Mouse (Mus musculus) layer of hippocampus, adult 9-11 months (tissue): ENCODE measurements around the gene Ccdc69.
"Not testable (repeated sequence)": the region's sequence is repeated elsewhere in the genome, so short reads cannot be mapped to it uniquely, and the experiment has no call there.

Source experiments
- DNase-seq: peaks from one replicate; pipeline ENCODE4 v3.0.0; 2022

The Ccdc69 gene

DNA sequence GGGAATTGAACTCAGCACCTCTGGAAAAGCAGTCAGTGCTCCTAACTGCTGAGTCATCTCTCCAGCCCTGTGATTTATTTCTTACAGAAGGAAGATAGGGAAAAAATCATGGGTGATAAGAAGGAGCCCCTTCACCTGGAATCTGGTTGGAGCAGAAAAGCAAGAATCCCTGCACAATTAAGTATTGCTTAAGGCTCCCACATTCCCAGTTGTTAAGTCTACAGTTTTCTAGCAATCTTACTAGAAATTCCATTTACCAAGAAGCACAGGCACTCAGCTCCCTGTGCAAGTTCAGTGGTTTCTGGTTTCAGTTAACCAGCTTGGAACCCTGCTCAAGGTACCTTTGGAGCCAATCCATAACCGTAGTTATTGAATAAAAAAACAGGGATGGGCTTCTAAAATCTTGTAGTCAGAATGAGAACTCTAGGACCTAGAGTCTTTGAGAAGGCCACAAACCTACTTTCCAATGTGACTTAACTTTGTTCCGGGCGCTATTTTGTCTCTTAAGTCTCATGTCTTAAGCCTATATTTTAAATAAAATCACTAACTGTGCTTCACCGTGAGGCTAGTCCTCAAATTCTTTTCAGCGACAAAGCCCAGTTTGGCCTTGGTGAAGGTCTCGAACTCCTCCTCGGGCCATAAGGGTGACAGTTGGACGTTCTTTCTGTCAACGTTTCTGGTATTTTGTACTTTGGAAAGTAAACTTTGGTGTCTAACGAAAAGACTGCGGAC is 19.0 kb upstream of the Ccdc69 start:
- DNase-seq, result no peak

DNA sequence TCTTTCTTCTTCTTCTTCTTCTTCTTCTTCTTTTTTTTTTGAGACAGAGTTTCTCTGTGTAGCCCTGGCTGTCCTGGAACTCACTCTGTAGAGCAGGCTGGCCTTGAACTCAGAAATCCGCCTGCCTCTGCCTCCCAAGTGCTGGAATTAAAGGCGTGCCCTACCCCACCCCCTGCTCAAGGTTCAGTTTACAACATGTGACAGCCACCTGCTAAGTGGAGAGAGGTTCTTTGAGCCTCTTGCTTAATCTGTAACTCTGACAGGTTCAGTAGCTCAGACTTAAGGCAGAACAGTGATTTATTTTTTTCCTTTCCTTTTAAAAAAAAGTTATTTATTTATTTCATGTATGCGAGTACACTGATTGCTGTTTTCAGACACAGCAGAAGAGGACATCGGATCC is 18.4 kb upstream of the Ccdc69 start:
- DNase-seq, result not testable (repeated sequence)

DNA sequence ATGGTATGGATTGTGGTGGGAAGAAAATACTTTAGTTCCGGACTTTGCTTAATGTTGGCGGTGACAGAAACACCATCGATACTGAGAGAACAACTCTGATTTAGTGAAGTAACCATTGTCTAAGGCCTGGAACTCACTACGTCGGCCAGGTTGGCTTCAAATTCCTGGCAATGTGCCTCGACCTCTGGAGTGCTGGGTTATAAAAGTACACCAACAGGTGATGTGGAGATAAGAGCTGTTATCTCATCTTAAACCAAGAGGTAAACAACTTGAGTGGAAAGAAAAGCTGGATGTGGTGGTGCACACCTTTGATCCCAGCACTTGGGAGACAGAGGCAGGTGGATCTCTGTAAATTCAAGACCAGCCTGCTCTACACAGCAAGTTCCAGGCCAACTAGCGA is 15.2 kb upstream of the Ccdc69 start:
- no peak for DNase-seq

DNA sequence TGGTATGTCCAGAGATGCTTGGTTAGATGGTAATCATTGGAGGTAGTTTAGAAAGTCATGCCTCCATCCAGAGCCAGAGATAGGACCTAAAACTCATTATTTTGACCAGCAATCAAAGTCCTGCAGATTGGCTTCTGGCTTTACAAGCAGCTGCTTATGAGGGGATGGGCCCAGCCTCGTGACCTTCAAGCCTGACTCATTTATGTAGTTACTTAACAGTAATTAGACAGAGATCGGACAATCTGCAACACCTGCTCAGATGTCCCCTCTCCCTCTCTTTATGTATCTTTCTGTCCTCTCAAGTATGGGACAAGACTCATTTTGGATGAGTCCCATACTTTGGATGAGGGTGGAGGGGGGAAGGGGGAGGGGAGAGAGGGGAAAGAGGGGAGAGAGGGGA is 12.0 kb upstream of the Ccdc69 start:
- no peak for DNase-seq

DNA sequence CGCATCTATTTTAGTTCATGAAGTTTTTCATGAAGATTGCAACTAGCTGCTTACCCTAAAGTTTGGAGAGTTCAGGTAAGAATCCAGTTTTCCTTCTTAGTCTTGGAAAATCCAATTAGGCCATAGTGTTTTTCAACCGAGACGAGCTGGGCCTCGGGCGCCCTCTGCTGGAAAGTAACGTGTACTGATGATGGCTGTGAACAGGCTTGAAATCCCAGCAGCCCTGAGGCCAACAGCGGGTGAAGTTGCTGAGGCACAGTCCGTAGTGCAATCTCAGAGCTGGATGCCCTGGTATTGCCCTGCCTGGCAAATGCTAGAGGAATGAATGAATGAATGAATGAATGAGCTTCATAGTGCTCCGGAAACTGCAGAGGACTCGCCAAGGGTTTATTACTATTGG is 9.1 kb upstream of the Ccdc69 start:
- DNase-seq, result no peak

DNA sequence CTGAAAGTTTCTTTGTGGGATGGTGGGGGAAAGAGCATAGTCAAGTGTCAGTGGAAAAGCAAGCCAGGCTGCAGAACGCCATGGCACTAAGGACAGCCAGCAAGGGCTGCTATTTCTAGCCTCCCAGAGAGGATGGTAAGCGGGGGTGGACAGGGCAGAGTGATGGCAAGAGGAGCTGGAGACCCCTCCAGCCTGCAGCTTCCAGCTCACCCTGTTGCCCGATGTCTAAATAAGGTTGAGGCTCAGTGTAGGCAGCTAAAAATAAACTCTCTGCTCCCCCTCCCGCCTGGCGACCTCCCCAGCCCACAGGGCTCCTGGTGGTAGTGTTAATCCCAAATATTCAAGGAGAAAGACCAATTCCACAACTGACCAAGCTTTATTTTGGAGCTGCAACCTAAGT is 7.5 kb upstream of the Ccdc69 start:
- no peak for DNase-seq

DNA sequence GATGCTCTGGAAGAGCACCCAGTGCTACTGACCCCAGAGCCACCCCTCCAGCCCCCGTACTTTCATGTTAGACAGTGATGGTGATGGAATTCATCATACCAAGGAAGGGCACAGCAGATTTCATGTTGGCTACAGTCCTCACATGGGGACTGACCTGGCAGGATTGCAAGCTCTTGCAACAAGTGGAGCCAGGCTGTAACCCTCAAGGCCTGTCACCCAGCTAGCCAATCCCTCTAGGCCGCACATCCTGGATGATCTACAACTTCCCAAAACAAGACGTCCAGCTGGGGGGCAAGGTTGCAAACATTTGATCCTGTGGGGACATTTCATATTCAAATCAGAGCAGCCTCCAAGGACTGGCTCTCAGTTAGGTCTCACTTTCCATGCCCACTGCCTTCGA is 6.7 kb upstream of the Ccdc69 start:
- DNase-seq, result no peak

DNA sequence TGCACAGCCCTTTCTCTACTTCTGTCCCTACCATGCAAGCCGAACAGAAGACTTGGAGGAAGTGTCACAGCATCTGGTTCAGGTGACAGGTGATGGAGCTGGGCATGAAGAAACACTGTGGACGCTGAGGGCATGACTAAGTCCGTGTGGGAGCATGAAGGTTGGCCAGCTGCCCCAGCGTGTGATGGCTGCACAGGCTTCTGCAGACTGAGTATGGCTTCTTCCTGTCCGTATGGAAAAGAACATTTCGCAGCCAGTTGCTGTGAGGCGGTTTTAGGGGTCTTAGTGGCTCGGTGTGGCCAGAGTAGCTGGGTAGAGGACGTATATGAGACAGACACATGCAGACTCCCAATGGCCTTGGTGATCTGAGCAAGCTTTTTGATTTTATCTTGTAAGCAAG is 3.3 kb upstream of the Ccdc69 start:
- DNase-seq, result no peak

DNA sequence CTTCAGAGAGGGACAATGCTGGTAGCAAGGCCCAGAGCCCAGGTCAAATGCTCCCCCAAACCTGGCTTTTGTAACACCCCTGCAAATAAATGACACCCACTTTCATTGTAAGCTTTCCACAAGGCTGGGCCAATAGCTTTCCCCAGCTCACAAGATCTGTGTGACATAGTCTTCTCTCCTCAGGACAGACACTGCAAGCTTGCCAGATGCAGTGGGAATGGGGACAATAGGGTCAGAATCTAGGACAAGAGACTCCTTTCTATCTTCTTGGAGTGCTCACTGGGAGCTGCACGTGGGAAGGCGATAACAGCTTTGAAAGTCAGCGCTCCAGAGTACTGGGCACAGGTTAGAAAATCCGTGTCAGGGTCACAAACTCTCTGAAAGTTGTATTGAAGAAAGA is 1.2 kb upstream of the Ccdc69 start:
- DNase-seq, result no peak

DNA sequence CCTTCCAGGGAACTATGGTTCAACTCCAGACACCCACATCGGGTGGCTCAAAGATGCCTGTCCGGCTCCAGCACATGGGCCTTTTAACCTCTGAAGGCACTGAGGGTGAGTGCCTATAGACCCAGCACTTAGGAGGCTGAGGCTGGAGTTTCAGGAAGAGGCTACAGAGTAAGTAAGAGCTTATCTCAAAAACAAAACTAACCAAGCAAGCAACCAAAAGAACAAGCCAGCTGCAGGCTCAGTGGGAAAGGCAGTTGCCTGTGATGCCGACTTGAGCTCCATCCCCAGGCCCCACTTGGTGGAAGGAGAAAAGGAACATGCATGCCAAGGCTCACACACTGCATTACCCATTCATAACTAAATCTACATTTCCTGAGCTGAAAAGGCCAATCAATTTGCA is 571 bp upstream of the Ccdc69 start:
- no peak for DNase-seq

DNA sequence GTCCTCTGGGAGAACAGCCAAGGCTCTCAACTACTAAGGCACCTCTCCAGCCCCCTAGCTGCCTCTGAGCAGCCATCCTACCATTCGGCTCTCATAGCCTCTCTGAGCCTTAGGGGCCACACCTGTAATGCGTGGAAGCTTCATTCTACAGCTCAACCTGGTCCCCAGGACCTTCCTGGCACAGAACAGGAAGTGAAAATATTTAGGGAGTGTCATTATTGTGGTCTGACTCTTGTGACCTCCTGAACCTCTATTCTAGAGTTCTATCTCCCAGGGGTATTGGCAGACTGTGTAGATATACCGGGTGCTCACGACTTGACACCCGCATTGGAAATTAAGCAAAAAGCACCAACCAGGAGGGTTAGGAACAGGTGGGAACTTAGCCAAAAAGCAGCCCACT is 1.7 kb downstream of the Ccdc69 start:
- DNase-seq, result no peak

DNA sequence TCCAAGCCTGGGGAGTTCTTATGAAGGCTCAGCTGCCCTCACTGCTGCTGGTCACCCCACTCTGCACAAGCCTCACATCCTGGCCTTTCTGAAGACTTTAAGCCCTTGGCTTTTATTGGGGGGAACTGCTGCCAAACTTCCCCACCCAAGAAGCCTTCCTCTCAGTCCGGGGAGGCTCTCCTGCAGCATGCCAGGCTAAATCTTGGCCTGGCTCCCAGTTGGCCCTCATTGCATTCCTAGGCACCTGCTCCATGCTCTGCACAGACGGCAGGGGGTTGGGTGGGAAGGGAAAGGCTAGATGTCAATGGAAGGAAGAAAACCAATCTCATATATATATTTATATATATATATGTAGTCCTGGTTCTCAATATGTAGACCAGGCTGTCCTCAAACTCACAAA is 2.3 kb downstream of the Ccdc69 start:
- DNase-seq, result no peak

DNA sequence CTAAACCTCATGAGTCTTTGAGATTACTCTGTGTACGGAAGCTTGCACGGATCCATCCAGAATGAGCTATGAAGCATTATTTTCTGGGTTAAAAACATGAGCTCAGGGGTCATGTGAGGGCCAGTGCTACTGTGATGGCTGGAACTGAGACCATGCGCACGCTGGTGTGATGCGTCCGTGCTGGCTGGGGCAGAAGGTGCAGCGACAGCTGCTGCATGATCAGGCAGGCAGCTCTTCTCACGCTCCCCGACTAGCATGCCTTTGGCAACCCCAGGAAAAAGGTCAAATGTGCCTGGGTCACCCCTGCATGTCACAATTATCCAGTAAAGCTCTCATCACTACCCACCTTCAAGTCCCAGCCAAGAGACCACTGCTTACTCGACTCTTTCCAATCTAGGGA is 4.7 kb downstream of the Ccdc69 start:
- no peak for DNase-seq

DNA sequence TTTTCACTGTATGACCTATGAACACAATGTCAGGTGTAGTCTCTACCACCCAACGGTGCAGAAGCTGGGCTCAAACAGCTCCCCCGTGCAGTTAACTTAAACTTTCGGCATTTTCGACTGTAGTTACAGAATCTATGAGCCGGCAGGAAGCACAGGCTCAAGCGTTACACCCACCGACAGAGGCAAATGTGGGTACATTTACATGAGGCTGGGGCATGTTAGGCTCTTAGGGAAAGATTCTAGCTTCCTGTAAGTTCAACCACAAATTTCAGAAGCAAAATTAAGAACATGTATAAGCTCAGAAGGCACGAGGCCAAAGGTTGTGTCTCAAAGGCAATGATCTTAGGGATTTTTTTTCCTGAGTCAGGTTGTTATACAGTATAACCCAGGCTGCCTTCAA is 5.5 kb downstream of the Ccdc69 start:
- DNase-seq, result no peak

DNA sequence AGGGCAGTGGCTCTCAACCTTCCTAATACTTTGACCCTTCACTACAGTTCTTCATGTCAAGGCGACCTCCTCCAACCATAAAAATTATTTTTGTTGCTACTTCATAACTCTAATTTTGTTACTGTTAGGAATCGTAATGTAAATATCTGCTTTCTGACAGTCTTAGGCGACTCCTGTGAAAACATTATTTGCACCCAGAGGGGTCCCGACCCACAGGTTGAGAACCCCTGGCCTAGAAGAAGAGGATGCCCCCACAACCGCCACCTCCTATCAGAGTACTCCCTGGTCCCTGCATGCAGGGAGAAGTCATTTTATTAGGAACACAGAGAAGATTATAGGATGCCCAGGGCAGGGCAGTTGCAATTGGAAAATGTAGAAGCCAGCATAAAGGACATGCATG is 6.6 kb downstream of the Ccdc69 start:
- DNase-seq, result no peak

DNA sequence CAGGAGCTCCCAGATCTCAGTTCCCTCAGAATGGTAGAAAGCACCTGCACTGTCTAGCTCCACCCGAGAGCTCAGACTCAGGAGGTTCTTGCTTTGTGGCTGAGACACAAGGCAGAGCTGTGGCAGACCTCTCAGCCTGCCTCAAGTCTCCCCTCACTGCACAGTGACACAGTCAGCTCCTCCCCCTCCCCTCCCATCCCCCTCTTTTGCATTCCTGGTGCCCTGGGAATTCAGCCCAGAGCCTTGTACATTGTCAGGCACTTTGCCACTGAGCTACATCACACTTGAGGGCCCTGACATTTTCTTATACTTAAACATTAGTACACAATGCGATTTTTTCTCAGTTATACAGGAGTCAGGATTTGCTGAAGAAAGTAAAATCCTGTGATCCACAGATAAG is 8.9 kb downstream of the Ccdc69 start:
- DNase-seq, result no peak

DNA sequence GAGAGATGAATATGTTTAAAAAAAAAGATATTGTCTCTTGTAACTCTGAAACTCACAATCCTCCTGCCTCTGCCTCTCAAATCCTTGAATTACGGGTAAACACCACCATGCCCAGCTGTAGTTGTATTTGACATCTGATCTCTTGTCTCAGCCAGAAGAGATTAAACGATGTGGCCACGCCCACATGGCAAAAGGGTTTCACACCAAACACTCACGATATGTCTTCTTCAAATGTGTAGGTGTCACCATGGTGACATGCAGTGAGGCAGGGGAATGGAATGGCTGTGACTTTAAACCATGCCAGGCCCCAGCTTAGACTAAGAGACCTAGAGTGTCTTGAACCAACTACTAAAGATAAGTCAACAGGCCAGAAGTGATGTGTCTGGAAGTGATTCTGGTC is 11.0 kb downstream of the Ccdc69 start:
- DNase-seq, result no peak

DNA sequence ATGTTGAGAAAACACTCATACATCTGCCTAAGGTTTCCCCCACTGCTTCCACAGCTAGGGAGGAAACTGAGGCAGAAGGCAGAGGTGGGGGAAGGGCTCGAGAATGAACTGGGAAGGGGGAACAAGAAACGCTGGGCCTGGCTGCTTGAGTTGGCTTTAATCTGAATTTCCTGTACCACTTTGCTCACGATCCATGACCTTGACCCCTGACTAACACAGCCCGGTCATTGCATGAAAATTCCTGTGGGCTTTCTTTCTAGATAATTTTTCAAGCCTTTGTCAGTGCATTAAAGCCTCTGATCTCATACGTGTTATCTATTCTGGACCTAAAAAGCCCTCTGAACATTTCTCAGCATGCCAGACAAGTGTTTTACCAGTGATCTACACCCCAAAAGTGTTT is 15.1 kb downstream of the Ccdc69 start:
- no peak for DNase-seq

DNA sequence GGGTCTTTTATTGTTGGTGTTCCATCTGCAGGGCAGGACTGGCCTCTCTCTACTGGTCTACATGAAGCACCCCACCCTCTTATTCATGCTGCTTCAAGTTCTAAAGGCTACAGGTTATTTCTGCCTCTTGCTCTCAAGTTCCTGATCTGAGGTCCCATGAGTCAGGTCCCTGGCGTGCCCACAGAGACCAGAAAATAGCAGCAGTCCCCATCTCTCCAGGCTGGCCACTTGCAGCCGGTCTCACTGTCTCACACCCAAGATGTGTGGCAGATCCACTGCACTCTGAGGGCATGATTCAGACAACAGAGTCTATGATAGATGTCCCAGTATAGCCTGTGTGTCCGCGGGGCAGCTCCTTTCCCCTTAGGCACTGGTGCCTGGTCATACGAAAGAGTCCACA is 17.1 kb downstream of the Ccdc69 start:
- no peak for DNase-seq

DNA sequence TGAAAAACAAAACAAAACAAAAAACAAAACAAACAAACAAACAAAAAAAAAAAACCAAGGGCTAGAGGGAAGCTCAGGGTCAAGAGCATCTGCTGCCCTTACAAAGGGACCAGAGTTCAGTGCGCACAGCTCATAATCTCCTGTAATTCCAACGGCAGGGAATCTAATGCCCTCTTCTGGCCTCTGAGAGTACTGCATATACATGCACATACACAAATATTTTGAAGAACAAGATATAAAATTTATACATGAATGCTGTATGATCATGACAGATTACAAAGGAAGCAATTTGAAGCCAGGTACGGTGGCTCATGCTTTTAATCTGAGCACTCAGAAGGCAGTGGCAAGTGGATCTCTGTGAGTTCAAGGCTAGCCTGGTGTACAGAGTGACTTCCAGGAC is 20.4 kb downstream of the Ccdc69 start:
- no peak for DNase-seq

DNA sequence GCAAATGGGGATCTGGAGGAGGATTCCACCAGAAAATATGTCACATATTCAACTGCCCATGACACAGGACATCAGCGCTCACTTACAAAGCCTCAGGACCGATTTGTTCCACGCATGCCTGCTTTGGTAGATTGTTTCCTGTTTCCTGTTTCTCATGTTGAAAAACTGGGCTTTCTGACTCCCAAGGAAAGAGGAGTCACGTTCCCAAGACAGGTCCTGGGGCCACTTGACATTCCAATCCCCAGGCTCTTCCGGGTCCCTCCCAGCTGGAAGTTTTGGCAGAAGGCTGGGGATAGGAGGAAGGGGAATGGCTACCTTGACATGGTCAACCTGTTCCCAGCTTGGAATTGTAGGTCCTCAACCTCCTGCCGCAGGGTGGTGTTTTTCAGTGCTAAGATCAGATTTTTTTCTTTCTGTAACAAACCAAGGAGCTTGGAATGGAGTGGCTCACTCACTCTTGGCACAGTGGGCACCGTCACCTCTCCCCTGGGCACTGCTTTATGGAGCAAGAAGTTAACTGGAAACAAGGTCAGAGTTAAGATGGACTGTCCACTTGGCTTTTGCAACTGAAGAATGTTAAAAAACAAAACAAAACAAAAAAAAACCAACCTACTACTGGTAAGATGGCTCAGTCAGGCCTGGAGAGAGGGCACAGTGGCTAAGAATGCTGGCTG is 27.0 kb downstream of the Ccdc69 start:
- DNase-seq, result no peak

DNA sequence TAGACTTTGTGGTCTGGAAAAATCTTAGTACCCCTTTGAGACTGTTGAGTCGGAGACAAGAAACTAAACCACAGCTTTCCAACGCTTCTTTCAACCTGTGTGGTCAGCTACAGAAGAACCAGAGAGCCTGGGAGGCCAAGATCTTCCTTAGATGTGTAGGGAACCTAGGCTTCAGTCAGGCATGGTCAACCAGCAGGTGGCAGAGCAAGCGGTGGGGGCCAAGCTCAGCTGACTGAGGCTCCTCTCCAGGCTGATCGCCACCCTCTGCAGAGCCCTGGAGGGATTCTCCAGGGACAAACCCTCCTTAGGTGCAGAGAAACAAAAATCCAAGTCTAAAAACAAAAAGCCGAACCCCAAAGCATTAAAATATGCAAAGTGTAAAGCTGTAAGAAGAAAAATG is 31.3 kb downstream of the Ccdc69 start:
- DNase-seq, result no peak

DNA sequence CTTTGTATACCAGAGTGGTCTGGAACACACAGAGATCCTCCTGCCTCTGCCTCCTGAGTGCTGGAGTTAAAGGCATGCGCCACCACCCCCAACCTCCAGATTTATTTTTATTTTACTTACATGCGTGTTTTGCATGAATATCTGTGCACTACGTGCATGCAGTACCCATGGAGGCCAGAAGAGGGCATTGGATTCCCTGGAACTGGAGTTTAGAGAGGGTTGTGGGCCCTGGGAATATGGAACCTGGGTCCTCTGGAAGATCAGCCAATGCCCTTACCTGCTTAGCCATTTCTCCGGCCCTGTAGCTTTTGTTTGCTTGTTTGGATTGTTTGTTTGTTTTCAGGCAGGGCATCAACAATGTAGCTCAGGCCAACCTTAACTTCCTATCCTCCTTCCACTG is 36.6 kb downstream of the Ccdc69 start:
- DNase-seq, result no peak

DNA sequence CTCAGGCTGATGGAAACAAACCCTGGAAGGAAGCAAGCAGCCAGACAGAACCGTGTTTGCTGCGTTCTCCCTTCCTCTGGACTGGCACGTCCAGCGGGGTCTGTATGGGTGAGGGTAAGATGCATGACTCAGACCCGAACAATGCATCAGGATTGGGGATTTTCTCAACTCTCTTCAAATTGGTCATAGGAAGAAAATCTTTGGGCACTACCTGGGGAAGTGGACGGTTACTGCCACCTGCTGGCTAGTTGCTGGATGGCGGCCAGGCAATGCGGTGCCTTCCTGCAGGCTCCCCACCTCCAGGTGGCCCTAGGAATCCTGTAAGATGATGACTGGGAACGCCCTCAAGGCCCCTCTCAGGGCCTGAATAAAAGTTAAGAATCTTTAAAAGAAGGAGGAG is 38.3 kb downstream of the Ccdc69 start:
- peak; percentile 42 for DNase-seq

DNA sequence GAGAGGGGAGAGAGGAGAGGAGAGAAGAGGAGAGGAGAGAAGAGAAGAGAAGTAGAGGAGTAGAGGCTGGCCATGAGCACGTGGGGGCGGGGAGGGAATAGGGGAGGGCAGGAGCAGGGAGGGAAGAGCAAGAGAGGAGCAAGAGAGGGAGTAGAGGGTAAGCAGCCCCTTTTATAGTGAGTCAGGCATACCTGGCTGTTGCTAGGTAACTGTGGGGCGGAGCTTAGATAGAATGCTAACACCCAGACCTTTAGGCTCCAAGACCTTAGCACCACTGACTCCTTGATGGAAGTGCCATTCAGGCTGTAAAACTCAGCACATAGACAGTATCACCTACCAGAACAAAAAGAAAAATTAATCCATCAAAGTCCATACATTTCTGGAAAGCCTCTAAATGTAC is 41.3 kb downstream of the Ccdc69 start:
- no peak for DNase-seq
